Mouse (Mus musculus): ENCODE results near the gene Cx3cr1.
A peak's percentile ranks its signal among the peaks of the same experiment; 100 is the strongest.

Cx3cr1 gene

DNA sequence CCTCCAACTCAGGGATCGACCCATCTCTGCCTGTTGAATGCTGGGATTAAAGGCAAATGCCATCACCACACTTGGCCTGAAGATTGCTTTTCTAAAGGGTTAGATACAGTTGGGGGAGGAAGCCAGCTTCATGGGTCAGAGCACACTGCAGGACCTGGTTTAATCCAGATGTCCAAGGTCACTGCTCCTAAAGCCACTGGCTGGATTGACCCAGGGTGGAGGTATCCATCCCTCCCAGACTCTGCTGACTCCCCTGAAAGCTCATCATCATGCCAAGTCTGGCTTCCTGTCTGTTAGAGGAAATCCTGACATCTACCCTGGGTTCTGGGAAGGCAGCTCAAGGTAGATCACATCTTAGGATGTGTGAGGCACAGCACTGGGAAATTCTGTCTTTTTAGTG, 70.9 kb downstream of the Cx3cr1 start:
- no peak for DNase-seq (ENCODE audit: low spot score in 2 of 2)

DNA sequence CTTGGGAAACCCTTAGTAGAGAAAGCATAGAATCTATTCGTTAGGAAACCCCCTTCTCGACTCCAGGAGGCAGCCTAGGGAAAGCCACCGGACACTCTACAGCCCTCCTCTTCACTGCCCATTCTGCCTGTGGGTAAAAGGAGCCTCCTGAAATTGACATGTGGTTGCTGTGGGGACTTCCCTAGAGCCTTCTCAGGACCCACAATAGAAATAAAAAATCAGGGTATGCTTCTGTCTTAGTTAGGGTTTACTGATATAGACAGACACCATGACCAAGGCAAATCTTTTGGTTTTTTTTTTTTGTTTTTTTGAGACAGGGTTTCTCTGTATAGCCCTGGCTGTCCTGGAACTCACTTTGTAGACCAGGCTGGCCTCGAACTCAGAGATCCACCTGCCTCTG, 73.6 kb downstream of the Cx3cr1 start:
- DNase-seq (ENCODE audit: low spot score in 2 of 2): no peak

DNA sequence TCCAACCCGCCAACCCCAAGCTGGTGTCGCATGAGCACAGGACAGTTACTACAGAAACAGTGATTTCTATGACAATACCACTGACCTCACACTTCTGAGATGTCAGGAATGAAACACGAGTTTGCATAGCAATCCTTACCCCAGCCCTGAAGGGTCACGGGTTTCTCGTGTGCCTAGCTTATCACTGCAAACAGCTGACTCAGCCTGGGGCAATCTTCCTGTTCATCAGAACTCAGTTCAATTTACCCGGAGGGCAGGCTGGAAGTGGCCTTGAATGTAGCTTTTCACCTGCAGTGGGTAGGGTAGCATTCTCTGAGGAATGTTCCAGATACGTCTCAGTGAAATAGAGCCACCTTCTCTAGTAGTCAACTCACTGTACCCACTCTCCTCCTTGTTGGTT, 75.5 kb downstream of the Cx3cr1 start:
- DNase-seq (ENCODE audit: low spot score in 2 of 2): no peak

DNA sequence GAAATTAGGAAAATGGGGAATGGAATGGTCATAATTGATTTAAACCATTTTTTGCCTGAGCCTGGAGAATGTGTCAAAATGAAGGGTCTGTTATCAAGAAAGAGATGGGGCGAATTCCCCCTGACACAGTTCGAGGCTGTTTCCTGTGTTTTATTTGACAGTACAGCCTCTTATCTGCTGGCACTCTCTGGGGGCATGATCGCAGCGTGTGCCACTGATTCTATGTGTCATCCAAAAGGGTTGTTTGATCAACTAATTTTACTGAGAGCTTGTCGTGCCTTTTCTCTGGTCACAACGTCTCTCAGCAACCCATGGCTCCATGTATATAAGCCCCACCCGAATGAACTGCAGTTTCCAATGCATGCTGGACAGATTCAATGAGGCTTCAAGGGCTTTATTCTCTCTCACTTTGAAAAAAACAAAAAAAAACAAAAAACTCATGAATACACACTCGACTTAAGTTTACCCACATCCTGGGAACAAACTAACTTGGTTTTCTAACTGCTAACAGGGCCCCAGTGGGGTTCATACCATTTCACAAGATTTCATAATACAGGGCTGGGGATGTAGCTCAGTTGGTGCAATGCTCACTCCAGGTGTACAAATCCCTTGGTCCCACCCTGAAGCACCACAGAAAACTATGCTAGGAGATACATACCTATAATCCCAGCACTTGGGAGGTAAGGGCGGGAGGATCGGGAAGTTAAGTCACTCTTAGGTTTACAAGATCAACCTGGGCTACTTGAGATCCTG, 76.4 kb downstream of the Cx3cr1 start:
- no peak for DNase-seq (ENCODE audit: low spot score in 2 of 2)

DNA sequence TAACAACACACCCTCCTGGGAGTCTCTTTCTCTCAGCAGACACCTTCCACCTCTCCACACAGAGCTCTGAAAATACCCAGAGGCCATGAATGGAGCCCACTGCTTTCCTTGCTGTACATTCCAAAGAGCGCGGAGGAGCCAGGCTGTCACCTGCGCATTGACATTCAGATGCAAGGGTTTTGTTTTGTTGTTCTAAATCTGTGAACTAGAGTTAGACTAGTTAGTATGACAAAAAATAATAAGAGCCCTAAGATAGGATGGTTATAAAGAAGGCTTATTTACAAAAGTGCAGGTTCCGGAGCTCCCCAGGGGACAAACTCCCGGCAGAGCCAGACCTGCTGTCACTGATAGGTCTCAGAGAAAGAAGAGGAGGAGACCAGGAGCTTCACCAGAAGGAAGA, 78.4 kb downstream of the Cx3cr1 start:
- DNase-seq (ENCODE audit: low spot score in 2 of 2): no peak

DNA sequence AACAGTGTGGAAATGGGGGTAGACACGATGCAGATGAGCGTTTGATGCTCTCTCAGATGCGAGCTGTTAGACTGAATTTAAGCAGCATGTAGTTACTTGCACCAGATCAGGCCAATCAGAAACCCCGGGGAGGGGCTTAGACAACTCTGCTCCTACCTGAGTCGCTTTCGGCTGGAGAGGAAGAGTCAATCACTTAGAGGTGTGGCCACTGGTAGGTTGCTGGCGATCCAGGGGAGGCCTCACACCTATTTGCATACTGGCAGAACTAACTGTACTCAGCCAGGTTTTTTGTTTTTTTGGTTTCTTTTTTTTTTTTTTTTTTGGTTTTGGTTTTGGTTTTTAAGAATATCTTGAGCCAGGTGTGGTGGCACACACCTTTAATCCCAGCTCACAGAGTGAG, 81.4 kb downstream of the Cx3cr1 start:
- peak; percentile 64 for DNase-seq (ENCODE audit: low spot score in 2 of 2)

DNA sequence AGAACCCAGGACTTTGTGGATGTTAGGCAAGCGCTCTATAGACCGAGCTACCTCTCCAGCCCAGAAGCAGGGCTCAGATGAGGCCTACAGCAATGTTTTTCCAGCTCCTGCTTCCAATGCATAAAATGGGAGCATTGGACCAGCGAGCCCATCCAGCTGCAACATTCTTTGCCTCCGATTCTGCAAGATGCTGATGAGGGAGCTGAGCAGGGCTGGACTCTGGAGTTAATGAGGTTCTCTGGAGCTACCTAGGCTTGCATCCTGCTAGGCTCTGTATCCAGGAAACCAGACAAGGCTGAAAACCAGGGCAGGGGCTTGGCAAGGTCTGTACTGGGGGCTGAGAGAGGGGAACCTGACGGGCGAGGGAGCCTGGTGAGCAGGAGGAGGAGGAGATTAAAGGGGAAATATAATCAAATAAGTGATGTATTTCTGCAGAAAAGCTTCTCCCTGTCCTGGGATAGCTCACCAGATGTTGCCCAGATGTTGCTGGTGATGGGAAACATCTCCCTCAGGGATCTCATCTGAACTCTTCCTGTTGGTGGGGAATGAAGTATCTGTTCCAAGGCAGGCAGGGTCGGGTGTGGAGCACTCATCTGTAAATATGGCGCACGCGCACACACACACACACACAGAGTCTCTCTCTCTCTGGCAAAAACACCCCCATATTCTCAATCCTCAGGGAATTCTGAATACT, 83.7 kb downstream of the Cx3cr1 start:
- DNase-seq (ENCODE audit: low spot score in 2 of 2): no peak

DNA sequence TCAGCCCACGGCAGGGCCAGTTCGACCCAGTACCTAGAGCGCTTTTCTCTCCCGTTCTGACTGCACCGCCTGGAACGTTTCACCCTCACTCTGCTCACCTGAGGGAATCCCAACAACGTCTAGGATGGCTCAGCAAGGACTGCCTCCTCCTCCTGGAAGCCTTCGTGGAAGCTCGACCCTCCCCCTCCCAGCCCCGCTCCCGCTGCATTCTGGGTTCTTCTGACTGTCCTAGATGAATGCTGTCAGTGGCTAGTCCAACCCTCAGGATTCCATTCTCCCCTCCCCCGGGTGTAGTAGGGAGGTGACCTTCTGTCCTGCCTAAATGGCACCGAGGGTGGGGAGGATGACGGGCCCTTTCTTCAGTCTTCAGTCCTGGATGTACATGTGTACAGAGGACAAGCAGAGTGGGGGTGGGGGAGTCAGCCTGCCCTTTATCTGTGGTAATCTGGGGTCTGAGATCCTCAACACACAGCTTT, 85.1 kb downstream of the Cx3cr1 start, which contains the start of gene Csrnp1:
Gene Csrnp1, minus strand, starts transcription at position 123 of the 476 bp plus-strand sequence.
- no peak for DNase-seq (ENCODE audit: low spot score in 2 of 2)

DNA sequence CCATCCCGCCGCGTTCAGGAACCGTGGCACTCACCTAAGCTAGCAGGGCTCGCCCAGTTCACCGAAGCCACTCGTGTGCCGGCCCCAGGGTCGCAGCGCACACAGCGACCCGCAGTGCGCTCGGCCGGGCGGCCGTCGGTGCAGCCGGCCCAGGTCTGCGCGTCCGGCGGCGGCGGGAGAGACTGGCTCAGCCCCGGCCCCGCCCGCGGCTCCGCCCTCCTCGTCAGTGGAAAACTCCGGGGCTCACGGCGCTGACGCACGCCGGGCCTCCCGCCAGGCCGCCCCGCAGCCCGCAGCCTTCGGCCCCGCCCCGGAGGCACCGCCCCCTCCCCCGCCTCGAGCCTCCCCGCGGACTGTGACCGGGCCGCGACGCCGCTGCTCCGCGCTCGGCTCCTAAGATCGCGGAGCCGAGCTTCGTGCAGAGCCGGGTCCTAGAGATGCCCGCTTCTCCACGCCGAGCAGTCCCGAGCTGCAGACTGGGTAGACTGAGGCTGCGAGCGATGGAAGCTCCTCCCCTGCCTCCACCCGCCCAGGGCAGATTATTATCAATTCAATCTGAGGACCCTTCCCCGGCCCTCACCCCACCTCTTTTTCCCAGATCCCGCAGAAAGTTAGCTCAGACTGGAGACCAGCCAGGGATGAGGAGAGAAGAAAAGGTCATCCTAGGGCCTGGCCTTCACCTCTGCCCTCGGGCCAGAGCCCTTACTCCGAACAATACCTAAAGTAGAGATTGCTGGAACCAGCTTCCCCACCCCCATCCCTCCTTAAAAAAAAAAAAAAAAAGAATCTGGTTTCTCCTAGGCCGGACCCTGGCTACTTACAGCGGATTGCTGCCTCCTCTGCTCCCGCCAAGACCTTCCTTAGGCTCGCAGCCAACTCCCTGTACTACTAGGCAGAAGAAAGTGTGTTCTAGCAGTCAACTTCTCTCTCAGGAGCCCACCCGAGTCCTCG, 85.8 kb downstream of the Cx3cr1 start:
- peak; percentile 89 to 92 for DNase-seq (ENCODE audit: low spot score in 2 of 2)

DNA sequence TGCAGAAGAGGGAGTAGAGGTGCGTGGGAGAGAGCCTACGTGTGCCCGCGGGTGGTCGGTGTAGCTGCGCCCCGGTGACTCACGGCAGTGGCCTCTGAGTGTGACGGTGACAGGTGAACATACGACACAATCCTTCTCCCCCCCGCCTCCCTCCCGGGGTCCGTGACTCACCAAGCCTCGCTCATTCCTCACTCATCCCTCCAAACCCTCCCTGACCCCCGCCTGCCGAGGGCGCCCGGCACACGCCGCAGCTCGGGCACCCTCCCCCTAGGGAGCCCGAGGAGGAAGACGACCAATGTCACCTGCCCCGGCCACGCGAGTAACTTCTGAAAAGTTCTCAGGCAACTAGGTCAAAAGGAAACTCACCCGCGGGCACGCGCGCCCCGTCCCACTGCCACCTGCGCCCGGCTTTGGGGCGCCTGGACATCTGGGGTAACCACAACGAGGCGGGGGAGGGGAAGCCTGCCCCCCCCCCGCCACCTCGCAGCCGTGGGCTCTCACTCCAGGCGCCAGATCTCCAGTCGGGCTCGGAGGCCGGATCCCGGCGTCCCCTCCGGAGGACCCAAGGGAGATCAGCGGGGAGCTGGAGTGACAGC, 86.6 kb downstream of the Cx3cr1 start:
- peak; percentile 78 to 80 for DNase-seq (ENCODE audit: low spot score in 2 of 2)

DNA sequence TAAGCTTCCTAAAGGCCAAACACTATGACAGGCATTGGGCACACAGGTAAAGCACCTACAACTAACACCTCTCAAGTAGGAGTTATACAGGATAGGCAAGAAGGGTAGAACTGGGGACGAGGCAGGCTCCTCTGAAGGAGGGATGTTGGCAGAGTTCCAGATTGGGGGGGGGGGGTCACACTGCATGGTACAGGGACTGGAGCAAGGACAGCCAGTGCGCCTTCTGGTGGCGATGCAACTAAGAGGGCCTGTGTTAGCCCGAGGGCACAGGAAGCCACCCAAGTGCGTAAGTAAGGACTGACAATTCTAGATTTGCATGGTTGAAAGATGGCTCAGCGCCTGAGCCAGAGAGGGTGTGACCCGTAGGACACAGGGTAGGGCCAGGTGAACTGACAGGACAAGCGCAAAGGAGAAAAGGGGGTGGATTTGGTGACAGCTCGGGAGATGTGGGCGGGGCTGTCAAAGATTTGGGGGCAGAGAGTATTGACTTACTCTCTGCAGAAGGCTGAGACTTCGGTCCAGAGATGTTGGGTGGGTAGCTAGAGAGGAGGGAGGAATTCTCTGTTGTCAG, 87.4 kb downstream of the Cx3cr1 start:
- DNase-seq (ENCODE audit: low spot score in 2 of 2): peak; percentile 82 to 83

DNA sequence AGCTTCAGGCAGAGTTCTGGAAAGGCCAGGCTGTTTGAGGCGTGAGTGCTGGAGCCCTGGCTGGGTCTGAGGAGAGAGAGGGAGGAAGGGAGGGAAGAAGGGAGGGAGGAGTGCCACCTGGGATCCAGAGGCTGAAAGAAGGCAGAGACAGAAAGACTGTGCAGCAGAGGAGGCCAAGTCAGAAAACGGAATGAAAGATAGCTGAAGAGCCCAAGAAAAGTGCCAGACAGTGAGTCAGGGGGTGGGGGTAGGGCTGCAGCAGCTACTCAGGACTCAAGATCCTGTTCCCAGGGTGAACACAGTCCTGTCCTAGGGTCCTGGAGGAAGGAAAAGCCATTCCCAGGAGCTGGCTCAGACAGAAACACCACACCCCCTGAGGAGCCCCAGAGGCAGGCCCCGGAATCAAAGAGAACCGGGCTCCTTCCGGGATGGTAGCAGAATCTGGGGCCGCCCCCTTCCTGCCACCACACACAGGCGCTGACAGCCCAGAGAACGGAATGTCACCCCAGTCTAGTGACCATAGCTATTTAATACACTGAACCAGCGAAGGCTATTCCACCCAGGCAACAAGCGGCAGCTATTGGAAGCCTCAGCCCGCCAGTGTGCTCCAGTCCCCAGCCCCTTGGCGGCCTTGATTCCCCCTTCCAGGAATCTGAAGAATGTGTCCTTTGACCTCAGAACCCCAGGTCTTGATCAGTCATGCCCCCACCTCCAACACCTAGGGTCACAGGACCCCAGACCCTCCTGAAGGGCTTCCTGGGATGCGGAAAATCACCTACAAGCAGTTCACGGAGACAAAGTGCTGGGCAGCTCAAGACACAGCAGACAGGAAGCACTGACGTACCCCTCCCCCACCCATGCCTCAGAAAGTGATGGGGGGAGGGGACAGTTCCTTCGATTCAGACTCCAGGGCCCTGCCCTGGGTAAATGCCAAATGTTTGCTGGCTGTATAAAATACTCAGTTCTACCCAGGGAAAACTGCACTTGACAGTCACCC, 88.2 kb downstream of the Cx3cr1 start:
- DNase-seq (ENCODE audit: low spot score in 2 of 2): peak; percentile 80 to 81

DNA sequence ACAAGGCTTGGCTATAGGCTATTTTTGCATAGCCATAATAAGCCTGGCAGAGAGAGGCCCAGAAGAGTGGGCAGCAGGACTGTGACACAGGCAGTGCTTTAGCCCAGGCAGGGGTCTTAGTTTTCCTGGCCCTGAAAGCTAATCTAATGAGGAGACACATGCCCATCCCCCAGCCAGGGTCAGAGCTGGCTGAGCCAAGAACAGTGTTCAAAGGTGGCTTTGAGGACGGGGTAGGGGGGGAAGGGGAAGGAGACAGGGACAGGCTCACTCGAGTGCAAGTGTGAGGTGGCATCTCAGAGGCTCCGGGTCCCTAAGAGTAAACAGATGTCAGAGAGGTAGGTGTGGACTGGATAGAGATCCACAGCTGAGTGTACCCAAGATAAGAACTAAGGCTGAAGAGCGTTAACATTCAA, 88.9 kb downstream of the Cx3cr1 start:
- DNase-seq (ENCODE audit: low spot score in 2 of 2): no peak

DNA sequence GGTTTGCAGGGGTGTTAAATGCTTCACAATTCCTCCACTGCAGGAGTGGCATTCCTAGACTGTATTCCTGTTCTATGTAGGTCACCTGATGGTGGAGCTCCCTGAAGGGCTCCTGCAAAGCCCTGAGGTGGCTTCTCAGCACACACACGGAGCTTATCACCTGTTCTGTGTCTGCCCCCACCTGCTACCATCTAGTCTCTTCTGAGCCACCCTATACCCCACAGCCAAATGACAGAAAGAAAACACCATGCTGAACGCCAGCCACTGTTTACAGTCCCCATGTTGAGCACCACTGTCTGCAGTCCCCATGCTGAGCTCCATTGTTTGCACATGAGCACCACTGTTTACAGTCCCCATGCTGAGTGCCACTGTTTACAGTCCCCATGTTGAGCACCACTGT, 89.9 kb downstream of the Cx3cr1 start:
- DNase-seq (ENCODE audit: low spot score in 2 of 2): no peak

DNA sequence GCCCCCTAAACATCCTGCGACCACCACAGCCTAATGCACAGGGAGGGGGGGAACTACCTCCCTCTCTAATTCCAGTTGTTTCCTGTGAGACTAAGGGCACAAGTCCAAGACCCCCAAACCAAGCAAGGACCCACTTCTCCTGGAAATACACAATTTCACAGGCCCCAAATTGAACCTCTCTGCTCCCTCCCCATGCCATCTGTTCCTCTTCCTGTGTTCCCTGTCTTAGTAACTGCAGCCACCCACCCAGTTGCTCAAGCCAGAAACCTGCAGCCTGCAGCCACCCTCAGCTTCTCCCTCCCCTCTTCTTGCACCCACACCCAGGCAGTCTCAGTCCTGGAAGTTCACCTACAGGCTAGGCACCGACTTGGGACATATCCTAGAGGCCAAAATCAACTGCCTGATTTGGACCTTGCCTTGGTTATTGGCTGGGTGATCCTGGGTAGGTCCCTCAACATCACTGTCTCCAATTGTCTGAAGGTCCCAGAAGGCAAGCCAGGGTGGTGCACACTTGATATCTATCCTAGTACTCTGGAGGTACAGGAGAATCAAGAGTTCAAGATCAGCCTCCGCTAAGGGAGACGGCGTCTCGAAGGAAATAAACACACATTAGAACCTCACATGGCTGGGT, 90.8 kb downstream of the Cx3cr1 start:
- DNase-seq (ENCODE audit: low spot score in 2 of 2): peak in 1 of 2 experiments; percentile 27

DNA sequence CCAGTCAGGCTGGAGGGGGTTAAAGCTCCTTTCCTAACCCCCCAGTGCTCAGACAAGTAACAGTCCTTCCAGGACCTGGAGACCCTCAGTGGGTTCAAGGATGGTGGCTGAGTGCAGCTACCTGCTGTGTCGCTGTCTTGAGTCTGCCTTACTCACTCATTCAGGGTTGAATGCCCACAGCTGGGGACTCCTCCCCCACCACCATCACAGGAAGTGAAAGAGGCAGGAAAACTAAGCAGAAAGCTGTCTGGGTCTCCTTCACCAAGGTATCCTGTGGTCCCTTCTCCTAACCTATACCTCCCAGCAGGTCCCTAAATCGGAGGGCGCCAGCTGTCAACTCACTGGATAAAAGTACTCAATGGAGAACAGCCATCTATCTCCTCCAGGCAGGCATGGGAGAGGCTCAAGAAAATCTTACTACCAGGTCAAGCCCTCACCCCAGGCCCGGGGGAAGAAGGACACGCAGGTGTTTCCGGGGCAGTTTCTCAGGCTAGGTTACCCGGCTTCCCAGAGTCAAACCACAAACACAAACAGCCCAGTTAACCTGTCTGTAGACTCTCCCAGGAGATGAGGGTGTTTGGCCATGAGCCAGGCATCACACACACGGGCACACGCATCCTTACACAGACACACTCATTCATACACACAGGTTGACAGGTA, 91.4 kb downstream of the Cx3cr1 start:
- peak; percentile 84 to 85 for DNase-seq (ENCODE audit: low spot score in 2 of 2)

DNA sequence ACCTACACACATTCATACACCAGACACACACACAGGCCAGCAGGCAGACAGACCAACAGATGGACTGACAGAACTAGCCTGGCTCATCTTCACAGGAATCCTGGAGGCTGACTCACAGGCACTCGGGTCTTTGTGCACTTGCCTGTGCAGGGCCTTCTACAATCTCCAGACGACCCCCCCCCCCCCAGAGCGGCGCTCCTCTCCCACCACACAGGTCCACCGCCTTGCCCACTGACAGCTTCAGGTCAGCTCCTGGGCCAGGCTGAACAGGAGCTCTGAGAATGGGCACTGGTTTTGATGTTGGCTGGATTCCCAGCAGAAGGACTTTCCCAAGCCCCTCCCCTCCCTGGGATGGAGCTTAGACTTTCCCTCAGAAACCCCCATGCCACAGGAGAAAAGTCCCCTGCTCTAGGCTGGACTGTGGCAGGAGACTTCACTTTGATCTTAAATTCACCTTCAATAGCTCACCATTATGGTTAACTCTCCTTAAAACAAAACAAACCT, 92.1 kb downstream of the Cx3cr1 start:
- DNase-seq (ENCODE audit: low spot score in 2 of 2): no peak

DNA sequence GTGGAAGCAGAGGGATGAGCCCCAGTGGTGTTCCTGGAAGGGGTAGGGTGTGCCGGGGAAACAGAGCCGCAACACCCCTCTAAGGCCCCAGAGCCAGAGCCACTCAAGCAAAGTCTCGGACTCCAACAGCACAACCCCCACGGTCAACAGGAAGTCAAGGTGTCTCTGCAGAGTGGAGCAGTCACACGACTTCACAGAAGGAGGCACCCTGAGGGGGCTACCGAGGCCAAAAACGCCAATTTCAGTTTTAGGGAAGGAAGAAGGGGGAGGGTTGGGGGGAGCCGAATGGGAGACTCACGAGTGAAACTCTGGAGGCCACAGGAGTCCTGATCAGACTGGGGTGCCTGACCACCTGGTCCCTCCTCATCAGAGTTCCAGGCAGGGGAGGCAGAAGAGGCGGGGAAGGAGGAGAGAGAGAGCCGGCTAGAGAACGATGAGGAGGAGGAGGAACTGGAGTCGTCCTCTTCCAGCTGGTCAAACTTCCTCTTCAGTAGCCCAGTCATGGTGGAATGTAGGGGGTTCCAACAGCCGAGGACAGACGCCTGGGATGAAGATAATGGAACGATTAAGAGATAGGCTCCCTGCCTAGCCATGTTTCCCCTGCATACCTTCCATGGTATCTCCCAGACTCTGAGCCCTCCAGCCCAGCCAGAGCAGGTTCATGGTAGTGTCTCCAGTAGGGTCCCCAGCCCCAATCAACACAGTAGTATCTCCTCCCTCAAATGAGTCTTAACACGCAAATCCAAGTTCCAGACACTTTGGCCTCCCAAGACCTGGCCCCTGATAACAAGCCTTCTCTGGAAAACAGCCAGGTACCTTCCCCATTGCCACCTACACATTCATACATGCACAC, 92.7 kb downstream of the Cx3cr1 start:
- peak; percentile 65 to 70 for DNase-seq (ENCODE audit: low spot score in 2 of 2)
